Mouse (Mus musculus): ENCODE measurements around the gene Ush2a. TPM values are rescaled to one million over a fixed set of nuclear protein-coding genes. Genes with fewer than 3 reads are reported as not detected.

Ush2a gene
- polyA plus RNA-seq, 1 experiment = not detected

- no peak overlapping the region for H3K4me3 ChIP-seq
- H3K79me2 ChIP-seq (ENCODE audit: control insufficient read depth, insufficient read depth) = no peaks in the 10 kb centered on the region
- peaks cover 2% of the 10 kb centered on the region for H3K27me3 ChIP-seq (ENCODE audit: control insufficient read depth, insufficient read depth, insufficient read length)
- H3K36me3 ChIP-seq (ENCODE audit: control insufficient read depth, insufficient read depth) = no peaks in the 10 kb centered on the region
- TF ChIP-seq TCF3 (IDR thresholded peaks at IDR 0.05; ENCODE audit: insufficient read length, low read depth) (no peak), SRF (IDR thresholded peaks at IDR 0.05; ENCODE audit: control insufficient read depth, insufficient read length, low read depth) (no peak), E2F4 (IDR thresholded peaks at IDR 0.05; ENCODE audit: insufficient read depth) (no peak), USF1 (IDR thresholded peaks at IDR 0.05; ENCODE audit: low read depth) (no peak), TCF12 (IDR thresholded peaks at IDR 0.05; ENCODE audit: insufficient read depth, poor library complexity, severe bottlenecking) (no peak), MYOG (IDR thresholded peaks at IDR 0.05; ENCODE audit: control insufficient read depth in 1 of 3, insufficient read depth in 1 of 3, insufficient read length in 2 of 3, low read depth in 2 of 3) (no peak), CEBPB (IDR thresholded peaks at IDR 0.05; ENCODE audit: insufficient read depth, poor library complexity, severe bottlenecking) (no peak), POLR2A (IDR thresholded peaks at IDR 0.05; ENCODE audit: insufficient read length, low read depth) (no peak), MAX (IDR thresholded peaks at IDR 0.05; ENCODE audit: low read depth) (no peak), REST (IDR thresholded peaks at IDR 0.05; ENCODE audit: insufficient read depth, insufficient read length) (no peak), MYOD1 (IDR thresholded peaks at IDR 0.05; ENCODE audit: control insufficient read depth in 1 of 3, insufficient read length in 2 of 3, low read depth in 2 of 3) (no peak), POLR2AphosphoS2 (IDR thresholded peaks at IDR 0.05; ENCODE audit: insufficient read length, low read depth) (no peak)
- H3K4me2 ChIP-seq (ENCODE audit: low read depth) = no peak overlapping the region
- no peak overlapping the region for H3ac ChIP-seq (ENCODE audit: control insufficient read depth, insufficient read length)
These were observed 467.4 kb downstream of the Ush2a start for GRCm38 (mm10) chr1:188729179-188729578.

DNA sequence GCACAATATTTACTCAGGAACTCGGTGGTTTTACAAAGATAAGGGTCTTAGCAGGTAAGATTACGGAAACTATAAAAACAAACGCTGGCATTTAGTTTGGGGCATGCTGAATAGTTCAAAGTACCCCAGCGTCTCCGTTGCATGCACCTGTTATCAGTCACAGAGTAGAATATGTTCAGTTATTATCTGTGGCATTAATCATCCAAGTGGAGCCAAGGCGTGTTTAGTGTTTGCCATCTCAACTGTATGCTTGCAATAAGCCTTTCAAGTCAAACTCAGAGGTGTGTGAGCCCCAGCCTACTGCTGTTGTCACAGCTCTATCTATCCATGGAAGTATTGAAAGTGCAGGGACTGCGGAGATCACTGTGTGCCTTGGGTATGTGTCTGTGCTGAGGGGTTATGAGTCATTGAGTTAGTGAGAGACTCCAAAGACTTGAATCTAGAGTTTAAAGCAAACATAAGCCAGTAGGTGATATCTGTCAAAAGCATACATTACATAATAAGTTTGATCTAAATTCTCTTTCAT lies 473.0 kb downstream of the Ush2a start:
- Histone ChIP-seq H3K4me3 (no peak overlapping the region), H3K79me2 (ENCODE audit: control insufficient read depth, insufficient read depth) (no peaks in the 10 kb centered on the region), H3K36me3 (ENCODE audit: control insufficient read depth, insufficient read depth) (no peaks in the 10 kb centered on the region), H3ac (ENCODE audit: control insufficient read depth, insufficient read length) (no peak overlapping the region), H3K27me3 (ENCODE audit: control insufficient read depth, insufficient read depth, insufficient read length) (no peaks in the 10 kb centered on the region), H3K4me2 (ENCODE audit: low read depth) (no peak overlapping the region)
- TF ChIP-seq POLR2A (IDR thresholded peaks at IDR 0.05; ENCODE audit: insufficient read length, low read depth) = no peak
- no peak for TF ChIP-seq MYOD1 (IDR thresholded peaks at IDR 0.05; ENCODE audit: control insufficient read depth in 1 of 3, insufficient read length in 2 of 3, low read depth in 2 of 3)

- TF ChIP-seq USF1 (IDR thresholded peaks at IDR 0.05; ENCODE audit: low read depth) (no peak), MAX (IDR thresholded peaks at IDR 0.05; ENCODE audit: low read depth) (no peak), SRF (IDR thresholded peaks at IDR 0.05; ENCODE audit: control insufficient read depth, insufficient read length, low read depth) (no peak), POLR2A (IDR thresholded peaks at IDR 0.05; ENCODE audit: insufficient read length, low read depth) (no peak), TCF12 (IDR thresholded peaks at IDR 0.05; ENCODE audit: insufficient read depth, poor library complexity, severe bottlenecking) (no peak), TCF3 (IDR thresholded peaks at IDR 0.05; ENCODE audit: insufficient read length, low read depth) (no peak), POLR2AphosphoS2 (IDR thresholded peaks at IDR 0.05; ENCODE audit: insufficient read length, low read depth) (no peak), MYOD1 (IDR thresholded peaks at IDR 0.05; ENCODE audit: control insufficient read depth in 1 of 3, insufficient read length in 2 of 3, low read depth in 2 of 3) (no peak), E2F4 (IDR thresholded peaks at IDR 0.05; ENCODE audit: insufficient read depth) (no peak), CEBPB (IDR thresholded peaks at IDR 0.05; ENCODE audit: insufficient read depth, poor library complexity, severe bottlenecking) (no peak), MYOG (IDR thresholded peaks at IDR 0.05; ENCODE audit: control insufficient read depth in 1 of 3, insufficient read depth in 1 of 3, insufficient read length in 2 of 3, low read depth in 2 of 3) (no peak), REST (IDR thresholded peaks at IDR 0.05; ENCODE audit: insufficient read depth, insufficient read length) (no peak)
- no peaks in the 10 kb centered on the region for H3K36me3 ChIP-seq (ENCODE audit: control insufficient read depth, insufficient read depth)
- no peak overlapping the region for H3K4me3 ChIP-seq
- no peaks in the 10 kb centered on the region for H3K79me2 ChIP-seq (ENCODE audit: control insufficient read depth, insufficient read depth)
- no peak overlapping the region for H3ac ChIP-seq (ENCODE audit: control insufficient read depth, insufficient read length)
- no peak overlapping the region for H3K4me2 ChIP-seq (ENCODE audit: low read depth)
- H3K27me3 ChIP-seq (ENCODE audit: control insufficient read depth, insufficient read depth, insufficient read length) = no peaks in the 10 kb centered on the region
These were observed 481.1 kb downstream of the Ush2a start for GRCm38 (mm10) chr1:188742971-188743370.

GRCm38 (mm10) chr1:188755031-188755430 lies 493.2 kb downstream of the Ush2a start:
- no peaks in the 10 kb centered on the region for H3K27me3 ChIP-seq (ENCODE audit: control insufficient read depth, insufficient read depth, insufficient read length)
- H3ac ChIP-seq (ENCODE audit: control insufficient read depth, insufficient read length) = no peak overlapping the region
- H3K79me2 ChIP-seq (ENCODE audit: control insufficient read depth, insufficient read depth) = no peaks in the 10 kb centered on the region
- no peaks in the 10 kb centered on the region for H3K36me3 ChIP-seq (ENCODE audit: control insufficient read depth, insufficient read depth)
- no peak overlapping the region for H3K4me3 ChIP-seq
- TF ChIP-seq USF1 (IDR thresholded peaks at IDR 0.05; ENCODE audit: low read depth) (no peak), POLR2A (IDR thresholded peaks at IDR 0.05; ENCODE audit: insufficient read length, low read depth) (no peak), MYOG (IDR thresholded peaks at IDR 0.05; ENCODE audit: control insufficient read depth in 1 of 3, insufficient read depth in 1 of 3, insufficient read length in 2 of 3, low read depth in 2 of 3) (no peak)
- H3K4me2 ChIP-seq (ENCODE audit: low read depth) = no peak overlapping the region

- TF ChIP-seq E2F4 (IDR thresholded peaks at IDR 0.05; ENCODE audit: insufficient read depth) (no peak), TCF12 (IDR thresholded peaks at IDR 0.05; ENCODE audit: insufficient read depth, poor library complexity, severe bottlenecking) (no peak), TCF3 (IDR thresholded peaks at IDR 0.05; ENCODE audit: insufficient read length, low read depth) (no peak), SRF (IDR thresholded peaks at IDR 0.05; ENCODE audit: control insufficient read depth, insufficient read length, low read depth) (no peak), CEBPB (IDR thresholded peaks at IDR 0.05; ENCODE audit: insufficient read depth, poor library complexity, severe bottlenecking) (no peak), REST (IDR thresholded peaks at IDR 0.05; ENCODE audit: insufficient read depth, insufficient read length) (no peak), USF1 (IDR thresholded peaks at IDR 0.05; ENCODE audit: low read depth) (no peak), MYOG (IDR thresholded peaks at IDR 0.05; ENCODE audit: control insufficient read depth in 1 of 3, insufficient read depth in 1 of 3, insufficient read length in 2 of 3, low read depth in 2 of 3) (no peak), MAX (IDR thresholded peaks at IDR 0.05; ENCODE audit: low read depth) (no peak), POLR2AphosphoS2 (IDR thresholded peaks at IDR 0.05; ENCODE audit: insufficient read length, low read depth) (no peak), MYOD1 (IDR thresholded peaks at IDR 0.05; ENCODE audit: control insufficient read depth in 1 of 3, insufficient read length in 2 of 3, low read depth in 2 of 3) (no peak), POLR2A (IDR thresholded peaks at IDR 0.05; ENCODE audit: insufficient read length, low read depth) (no peak)
These were observed 498.7 kb downstream of the Ush2a start for GRCm38 (mm10) chr1:188760515-188760914.

More at GRCm38 (mm10) chr1:188760515-188760914, 498.7 kb downstream of the Ush2a start:
- Histone ChIP-seq H3K36me3 (ENCODE audit: control insufficient read depth, insufficient read depth) (no peaks in the 10 kb centered on the region), H3K27me3 (ENCODE audit: control insufficient read depth, insufficient read depth, insufficient read length) (no peaks in the 10 kb centered on the region), H3K79me2 (ENCODE audit: control insufficient read depth, insufficient read depth) (no peaks in the 10 kb centered on the region), H3ac (ENCODE audit: control insufficient read depth, insufficient read length) (no peak overlapping the region), H3K4me3 (no peak overlapping the region), H3K4me2 (ENCODE audit: low read depth) (no peak overlapping the region)

Data from myocyte (in vitro differentiated cells).